Mouse (Mus musculus) kidney, embryonic 16.5 days (tissue): ENCODE results near the gene Ncstn. TPM values are rescaled to one million over a fixed set of nuclear protein-coding genes. Genes with fewer than 3 reads are reported as not detected.
A peak's percentile ranks its signal among the peaks of the same experiment; 100 is the strongest.

Experiments used
- ATAC-seq: fragments of 200-750 bp; cut with Nextera tagmentation; 2 replicates; pipeline ENCODE4 v1.8.0; 2017; ENCODE audit warnings: moderate TSS enrichment; ENCODE audit not compliant: low FRiP score, low TSS enrichment
- H3K27ac ChIP-seq: fragments of 300-500 bp; sonication (generic); 2 replicates; pipeline ENCODE4 v1.5.1; 2014; ENCODE audit warnings: low read length
- H3K27me3 ChIP-seq: fragments of 300-500 bp; sonication (generic); 2 replicates; pipeline ENCODE4 v1.6.1; 2014; ENCODE audit warnings: low read length, control low read depth, mixed read lengths; ENCODE audit not compliant: insufficient read depth
- H3K36me3 ChIP-seq: fragments of 300-500 bp; sonication (generic); 2 replicates; pipeline ENCODE4 v1.6.1; 2014; ENCODE audit warnings: low read length, control low read depth, mixed read lengths; ENCODE audit not compliant: insufficient read depth
- H3K4me1 ChIP-seq: fragments of 300-500 bp; sonication (generic); 2 replicates; pipeline ENCODE4 v1.6.1; 2014; ENCODE audit warnings: low read length, control low read depth, mixed read lengths; ENCODE audit not compliant: insufficient read depth
- H3K4me2 ChIP-seq: fragments of 300-500 bp; sonication (generic); replicated peaks from 2 replicates; pipeline ENCODE4 v1.6.1; 2014; ENCODE audit warnings: low read depth, low read length
- H3K4me3 ChIP-seq: fragments of 300-500 bp; sonication (generic); 2 replicates; pipeline ENCODE4 v1.5.1; 2014; ENCODE audit warnings: mild to moderate bottlenecking, low read length
- H3K9ac ChIP-seq: fragments of 300-500 bp; sonication (generic); replicated peaks from 2 replicates; pipeline ENCODE4 v1.6.1; 2014; ENCODE audit warnings: low read length
- H3K9me3 ChIP-seq: fragments of 300-500 bp; sonication (generic); 2 replicates; pipeline ENCODE4 v1.6.1; 2016; ENCODE audit warnings: low read length, control low read depth
- WGBS: fragments of 180-500 bp; shearing (Covaris S2); extraction: QIAGEN DNeasy Blood & Tissue Kit; methylation state at CpG from one replicate; pipeline ENCODE4 v1.1.7; 2014; 5-methylcytosine and 5-hydroxymethylcytosine counted together
- polyA plus RNA-seq: library from polyadenylated mRNA; unstranded; fragments of >200 nt; fragmentation: Nextera tagmentation; extraction: Ambion mirVana; gene quantifications from 2 replicates; pipeline ENCODE4 v1.2.1, GENCODE M21; 2015

Ncstn gene
- polyA plus RNA-seq, result 160 and 164 TPM in 2 replicates

- no peaks in the 10 kb centered on the region for H3K9me3 ChIP-seq
- no peaks in the 10 kb centered on the region for H3K27me3 ChIP-seq
- peak; percentile 98 for ATAC-seq
- peak within 1 kb of the TSS; percentile 68 for H3K4me2 ChIP-seq
- WGBS, result under 1% methylated on average over 40 of the region's 40 CpGs
- peaks cover 18% of the 10 kb centered on the region for H3K36me3 ChIP-seq
- peaks cover 19% of the 10 kb centered on the region for H3K4me1 ChIP-seq
- peak within 1 kb of the TSS; percentile 94 for H3K9ac ChIP-seq
- H3K4me3 ChIP-seq, result peak within 1 kb of the TSS; percentile 83
- H3K27ac ChIP-seq, result peak within 1 kb of the TSS; percentile 69
Observed at GRCm38 (mm10) chr1:172082101-172082898, at the start of gene Ncstn, which contains the start of gene Copa. Gene Ncstn, minus strand, starts transcription at chr1:172082795. Gene Copa, plus strand, starts transcription at chr1:172082529.

- no peak overlapping the region for H3K4me2 ChIP-seq
- H3K9me3 ChIP-seq, result 0 out of 2 replicates have a peak, but pooled peaks cover 3% of the 10 kb centered on the region
- H3K4me3 ChIP-seq, result no peak overlapping the region
- no peaks in the 10 kb centered on the region for H3K27me3 ChIP-seq
- no peak overlapping the region for H3K9ac ChIP-seq
- H3K4me1 ChIP-seq, result peaks cover 6% of the 10 kb centered on the region
- H3K27ac ChIP-seq, result no peak overlapping the region
- no peak for ATAC-seq
- WGBS, result 87% methylated on average over 7 of the region's 7 CpGs
- peaks cover 70% of the 10 kb centered on the region for H3K36me3 ChIP-seq
Observed at GRCm38 (mm10) chr1:172132319-172132718, 49.7 kb upstream of the Ncstn start.

- Histone ChIP-seq H3K27ac (no peak overlapping the region), H3K27me3 (no peaks in the 10 kb centered on the region), H3K4me3 (no peak overlapping the region), H3K4me2 (no peak overlapping the region), H3K9ac (no peak overlapping the region), H3K4me1 (peaks cover 9% of the 10 kb centered on the region), H3K36me3 (peaks cover 55% of the 10 kb centered on the region), H3K9me3 (0 out of 2 replicates have a peak, but pooled peaks cover 3% of the 10 kb centered on the region)
- 97% methylated on average over 5 of the region's 5 CpGs for WGBS
- ATAC-seq, result no peak
Observed at GRCm38 (mm10) chr1:172129780-172130179, 47.2 kb upstream of the Ncstn start.

GRCm38 (mm10) chr1:172129108-172129507 is 46.5 kb upstream of the Ncstn start:
- 74% methylated on average over 2 of the region's 2 CpGs for WGBS
- ATAC-seq, result no peak
- 0 out of 2 replicates have a peak, but pooled peaks cover 3% of the 10 kb centered on the region for H3K9me3 ChIP-seq
- H3K36me3 ChIP-seq, result peaks cover 48% of the 10 kb centered on the region
- H3K4me1 ChIP-seq, result peaks cover 9% of the 10 kb centered on the region
- H3K27me3 ChIP-seq, result no peaks in the 10 kb centered on the region
- H3K27ac ChIP-seq, result no peak overlapping the region
- H3K9ac ChIP-seq, result no peak overlapping the region
- no peak overlapping the region for H3K4me3 ChIP-seq
- H3K4me2 ChIP-seq, result no peak overlapping the region

- no peak for ATAC-seq
- Histone ChIP-seq H3K27ac (no peak overlapping the region), H3K9ac (no peak overlapping the region), H3K4me1 (peaks cover 9% of the 10 kb centered on the region), H3K4me3 (no peak overlapping the region), H3K27me3 (no peaks in the 10 kb centered on the region), H3K36me3 (peaks cover 45% of the 10 kb centered on the region), H3K9me3 (0 out of 2 replicates have a peak, but pooled peaks cover 3% of the 10 kb centered on the region), H3K4me2 (no peak overlapping the region)
- 92% methylated on average over 15 of the region's 15 CpGs for WGBS
Observed at GRCm38 (mm10) chr1:172128563-172128962, 46.0 kb upstream of the Ncstn start.

- Histone ChIP-seq H3K27ac (no peak overlapping the region; the same call in 1 of the 2 replicates), H3K4me3 (peak overlapping the region; percentile 87), H3K36me3 (peaks cover 48% of the 10 kb centered on the region), H3K9me3 (0 out of 2 replicates have a peak, but pooled peaks cover 3% of the 10 kb centered on the region), H3K9ac (peak overlapping the region; percentile 82), H3K27me3 (no peaks in the 10 kb centered on the region), H3K4me2 (peak overlapping the region; percentile 84), H3K4me1 (peaks cover 9% of the 10 kb centered on the region)
- no peak for ATAC-seq
- 32% methylated on average over 5 of the region's 5 CpGs for WGBS
Observed at GRCm38 (mm10) chr1:172127487-172127886, 44.9 kb upstream of the Ncstn start.

GRCm38 (mm10) chr1:172126376-172127347 is 44.1 kb upstream of the Ncstn start, which contains the start of gene Pex19:
Gene Pex19, plus strand, starts transcription at chr1:172126755.
- peak within 1 kb of the TSS; percentile 31; the same call in 1 of the 2 replicates for H3K27ac ChIP-seq
- H3K4me2 ChIP-seq, result peak within 1 kb of the TSS; percentile 84
- no peaks in the 10 kb centered on the region for H3K9me3 ChIP-seq
- peaks cover 9% of the 10 kb centered on the region for H3K4me1 ChIP-seq
- peak within 1 kb of the TSS; percentile 87 for H3K4me3 ChIP-seq
- peak within 1 kb of the TSS; percentile 82 for H3K9ac ChIP-seq
- H3K27me3 ChIP-seq, result no peaks in the 10 kb centered on the region
- peaks cover 48% of the 10 kb centered on the region for H3K36me3 ChIP-seq
- peak; percentile 96 for ATAC-seq
- WGBS, result under 1% methylated on average over 42 of the region's 42 CpGs

GRCm38 (mm10) chr1:172124572-172124971 is 42.0 kb upstream of the Ncstn start:
- no peak overlapping the region for H3K9ac ChIP-seq

GRCm38 (mm10) chr1:172122671-172123070 is 40.1 kb upstream of the Ncstn start:
- H3K27ac ChIP-seq, result no peak overlapping the region
- no peaks in the 10 kb centered on the region for H3K27me3 ChIP-seq
- no peak overlapping the region for H3K4me2 ChIP-seq
- H3K36me3 ChIP-seq, result peaks cover 56% of the 10 kb centered on the region
- H3K9me3 ChIP-seq, result no peaks in the 10 kb centered on the region
- H3K9ac ChIP-seq, result no peak overlapping the region
- H3K4me3 ChIP-seq, result no peak overlapping the region
- whole genome bisulfite sequencing, result 61% methylated on average over 2 of the region's 2 CpGs
- peaks cover 6% of the 10 kb centered on the region for H3K4me1 ChIP-seq
- no peak for ATAC-seq

More at GRCm38 (mm10) chr1:172124572-172124971, 42.0 kb upstream of the Ncstn start:
- Histone ChIP-seq H3K27me3 (no peaks in the 10 kb centered on the region), H3K36me3 (peaks cover 49% of the 10 kb centered on the region), H3K9me3 (no peaks in the 10 kb centered on the region), H3K27ac (no peak overlapping the region), H3K4me2 (no peak overlapping the region), H3K4me1 (peaks cover 9% of the 10 kb centered on the region), H3K4me3 (no peak overlapping the region)
- ATAC-seq, result no peak
- WGBS, result 76% methylated on average over 6 of the region's 6 CpGs
